Mouse (Mus musculus) ES-E14 (cell line): ENCODE measurements around the gene Afmid.

Experiments used
- CHD2 ChIP-seq: IDR thresholded peaks from 2 replicates; pipeline ENCODE4 v1.6.1; 2014; ENCODE audit warnings: mild to moderate bottlenecking, low read depth, low read length, inconsistent platforms
- MAFK ChIP-seq: IDR thresholded peaks from 2 replicates; pipeline ENCODE4 v1.6.1; 2014; ENCODE audit warnings: mild to moderate bottlenecking, low read depth, low read length, inconsistent platforms; ENCODE audit not compliant: insufficient read depth
- ZC3H11A ChIP-seq: IDR thresholded peaks from 2 replicates; pipeline ENCODE4 v1.6.1; 2012; ENCODE audit warnings: low read depth, mild to moderate bottlenecking, inconsistent platforms, low read length, borderline replicate concordance

DNA sequence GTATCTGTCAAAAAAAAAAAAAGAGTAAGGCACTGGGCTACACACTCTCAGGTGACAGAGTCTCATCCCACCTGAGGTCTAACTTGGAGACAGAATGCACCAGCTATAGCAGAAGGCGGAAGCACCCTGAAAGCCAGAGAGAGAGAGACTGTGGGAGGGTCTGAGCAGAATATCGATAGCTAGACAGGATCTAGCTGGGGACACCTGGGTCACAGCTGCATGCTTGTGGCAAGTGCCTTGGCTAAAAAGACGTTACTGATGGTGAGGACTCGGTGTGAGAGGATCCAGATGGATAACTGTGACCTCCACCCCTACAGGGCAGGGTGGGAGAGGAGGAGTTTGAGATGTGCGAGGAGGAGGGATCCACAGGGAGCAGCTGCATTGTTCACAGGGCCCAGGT is 28.8 kb upstream of the Afmid start:
- TF ChIP-seq CHD2 (no peak), ZC3H11A (no peak), MAFK (no peak)
